Mouse (Mus musculus): ENCODE data around the gene Fcer1g. TPM values are rescaled to one million over a fixed set of nuclear protein-coding genes. Genes with fewer than 3 reads are reported as not detected.

Gene Fcer1g
- polyA plus RNA-seq, 1 experiment from 2014 or later, result 10.2 TPM

- ATAC-seq (ENCODE audit: low read depth), result no peak
- 56% methylated on average over 1 of the region's 1 CpGs for WGBS
- no peak overlapping the region for H3K9ac ChIP-seq (replicated peaks; ENCODE audit: low read depth, low read length)
These were observed 34.6 kb downstream of the Fcer1g start for GRCm38 (mm10) chr1:171199532-171199931.

GRCm38 (mm10) chr1:171195887-171196397, 38.2 kb downstream of the Fcer1g start, which contains the start of gene Pcp4l1:
Pcp4l1 (minus strand) TSS chr1:171196268.
- Histone ChIP-seq H3K9ac (replicated peaks; ENCODE audit: low read depth, low read length) (peak within 1 kb of the TSS; percentile 57), H3K27me3 (ENCODE audit: control insufficient read depth, insufficient read depth, low read length) (peaks cover 5% of the 10 kb centered on the region; the same call in 1 of the 2 replicates), H3K4me1 (ENCODE audit: control insufficient read depth, insufficient read depth, low read length) (peaks cover 19% of the 10 kb centered on the region), H3K4me3 (ENCODE audit: low read depth, low read length) (peak within 1 kb of the TSS; percentile 49), H3K4me2 (ENCODE audit: low read depth, low read length) (peak within 1 kb of the TSS; percentile 94), H3K27ac (ENCODE audit: low read depth, low read length) (no peak within 1 kb of the TSS), H3K36me3 (ENCODE audit: control insufficient read depth, insufficient read depth, low read length) (no peaks in the 10 kb centered on the region), H3K9me3 (ENCODE audit: control insufficient read depth, low read length) (no peaks in the 10 kb centered on the region)
- ATAC-seq (ENCODE audit: low read depth), result peak; percentile 65
- WGBS, result under 1% methylated on average over 33 of the region's 33 CpGs

More at GRCm38 (mm10) chr1:171199532-171199931, 34.6 kb downstream of the Fcer1g start:
- no peak overlapping the region for H3K27ac ChIP-seq (ENCODE audit: low read depth, low read length)
- H3K4me2 ChIP-seq (ENCODE audit: low read depth, low read length), result no peak overlapping the region
- H3K36me3 ChIP-seq (ENCODE audit: control insufficient read depth, insufficient read depth, low read length), result no peaks in the 10 kb centered on the region
- peaks cover 9% of the 10 kb centered on the region for H3K4me1 ChIP-seq (ENCODE audit: control insufficient read depth, insufficient read depth, low read length)
- peaks cover 5% of the 10 kb centered on the region; the same call in 1 of the 2 replicates for H3K27me3 ChIP-seq (ENCODE audit: control insufficient read depth, insufficient read depth, low read length)
- H3K9me3 ChIP-seq (ENCODE audit: control insufficient read depth, low read length), result no peaks in the 10 kb centered on the region
- H3K4me3 ChIP-seq (ENCODE audit: low read depth, low read length), result no peak overlapping the region

GRCm38 (mm10) chr1:171195046-171195822, 38.9 kb downstream of the Fcer1g start:
- ATAC-seq (ENCODE audit: low read depth), result peak; percentile 18; the same call in 1 of the 2 replicates
- H3K4me2 ChIP-seq (ENCODE audit: low read depth, low read length), result peak overlapping the region; percentile 94
- H3K9ac ChIP-seq (replicated peaks; ENCODE audit: low read depth, low read length), result peak overlapping the region; percentile 57
- H3K27me3 ChIP-seq (ENCODE audit: control insufficient read depth, insufficient read depth, low read length), result peaks cover 5% of the 10 kb centered on the region; the same call in 1 of the 2 replicates
- 6% methylated on average over 20 of the region's 20 CpGs for WGBS
- peaks cover 19% of the 10 kb centered on the region for H3K4me1 ChIP-seq (ENCODE audit: control insufficient read depth, insufficient read depth, low read length)
- no peaks in the 10 kb centered on the region for H3K36me3 ChIP-seq (ENCODE audit: control insufficient read depth, insufficient read depth, low read length)
- peak overlapping the region; percentile 49 for H3K4me3 ChIP-seq (ENCODE audit: low read depth, low read length)
- no peak overlapping the region for H3K27ac ChIP-seq (ENCODE audit: low read depth, low read length)
- H3K9me3 ChIP-seq (ENCODE audit: control insufficient read depth, low read length), result no peaks in the 10 kb centered on the region

GRCm38 (mm10) chr1:171193911-171194830, 40.0 kb downstream of the Fcer1g start:
- ATAC-seq (ENCODE audit: low read depth), result peak; percentile 12; the same call in 1 of the 2 replicates
- Histone ChIP-seq H3K9ac (replicated peaks; ENCODE audit: low read depth, low read length) (no peak overlapping the region), H3K36me3 (ENCODE audit: control insufficient read depth, insufficient read depth, low read length) (no peaks in the 10 kb centered on the region), H3K27me3 (ENCODE audit: control insufficient read depth, insufficient read depth, low read length) (peaks cover 5% of the 10 kb centered on the region; the same call in 1 of the 2 replicates), H3K4me1 (ENCODE audit: control insufficient read depth, insufficient read depth, low read length) (peaks cover 21% of the 10 kb centered on the region), H3K9me3 (ENCODE audit: control insufficient read depth, low read length) (no peaks in the 10 kb centered on the region), H3K4me2 (ENCODE audit: low read depth, low read length) (peak overlapping the region; percentile 39; the same call in 1 of the 2 replicates), H3K27ac (ENCODE audit: low read depth, low read length) (no peak overlapping the region), H3K4me3 (ENCODE audit: low read depth, low read length) (peak overlapping the region; percentile 11; the same call in 1 of the 2 replicates)
- WGBS, result 30% methylated on average over 11 of the region's 11 CpGs

- no peaks in the 10 kb centered on the region for H3K36me3 ChIP-seq (ENCODE audit: control insufficient read depth, insufficient read depth, low read length)
- H3K9ac ChIP-seq (replicated peaks; ENCODE audit: low read depth, low read length), result 0 out of 2 replicates have a peak overlapping the region, but pooled peaks have one; percentile 4
- ATAC-seq (ENCODE audit: low read depth), result peak; percentile 48
- peaks cover 5% of the 10 kb centered on the region; the same call in 1 of the 2 replicates for H3K27me3 ChIP-seq (ENCODE audit: control insufficient read depth, insufficient read depth, low read length)
- H3K4me1 ChIP-seq (ENCODE audit: control insufficient read depth, insufficient read depth, low read length), result peaks cover 27% of the 10 kb centered on the region
- H3K27ac ChIP-seq (ENCODE audit: low read depth, low read length), result peak overlapping the region; percentile 1; the same call in 1 of the 2 replicates
- peak overlapping the region; percentile 39 for H3K4me2 ChIP-seq (ENCODE audit: low read depth, low read length)
- 0 out of 2 replicates have a peak overlapping the region, but pooled peaks have one; percentile 11 for H3K4me3 ChIP-seq (ENCODE audit: low read depth, low read length)
- 5% methylated on average over 18 of the region's 18 CpGs for WGBS
- H3K9me3 ChIP-seq (ENCODE audit: control insufficient read depth, low read length), result no peaks in the 10 kb centered on the region
These were observed 40.9 kb downstream of the Fcer1g start for GRCm38 (mm10) chr1:171193093-171193840.

- H3K4me3 ChIP-seq (ENCODE audit: low read depth, low read length), result no peak overlapping the region
- H3K4me2 ChIP-seq (ENCODE audit: low read depth, low read length), result peak overlapping the region; percentile 39
- H3K9me3 ChIP-seq (ENCODE audit: control insufficient read depth, low read length), result no peaks in the 10 kb centered on the region
- no peak for ATAC-seq (ENCODE audit: low read depth)
- no peaks in the 10 kb centered on the region for H3K36me3 ChIP-seq (ENCODE audit: control insufficient read depth, insufficient read depth, low read length)
- peaks cover 30% of the 10 kb centered on the region for H3K4me1 ChIP-seq (ENCODE audit: control insufficient read depth, insufficient read depth, low read length)
- no peak overlapping the region for H3K27ac ChIP-seq (ENCODE audit: low read depth, low read length)
- WGBS, result 46% methylated on average over 10 of the region's 10 CpGs
- H3K27me3 ChIP-seq (ENCODE audit: control insufficient read depth, insufficient read depth, low read length), result peaks cover 5% of the 10 kb centered on the region; the same call in 1 of the 2 replicates
- H3K9ac ChIP-seq (replicated peaks; ENCODE audit: low read depth, low read length), result no peak overlapping the region
These were observed 41.9 kb downstream of the Fcer1g start for GRCm38 (mm10) chr1:171192283-171192682.

- Histone ChIP-seq H3K4me2 (ENCODE audit: low read depth, low read length) (no peak overlapping the region), H3K9ac (replicated peaks; ENCODE audit: low read depth, low read length) (no peak overlapping the region), H3K36me3 (ENCODE audit: control insufficient read depth, insufficient read depth, low read length) (no peaks in the 10 kb centered on the region), H3K4me3 (ENCODE audit: low read depth, low read length) (no peak overlapping the region), H3K4me1 (ENCODE audit: control insufficient read depth, insufficient read depth, low read length) (peaks cover 28% of the 10 kb centered on the region), H3K9me3 (ENCODE audit: control insufficient read depth, low read length) (no peaks in the 10 kb centered on the region), H3K27ac (ENCODE audit: low read depth, low read length) (no peak overlapping the region), H3K27me3 (ENCODE audit: control insufficient read depth, insufficient read depth, low read length) (peaks cover 3% of the 10 kb centered on the region; the same call in 1 of the 2 replicates)
- 98% methylated on average over 9 of the region's 9 CpGs for WGBS
- ATAC-seq (ENCODE audit: low read depth), result no peak
These were observed 43.3 kb downstream of the Fcer1g start for GRCm38 (mm10) chr1:171190832-171191231.

Measured in neural tube, embryonic 14.5 days (tissue).